Mouse (Mus musculus) C3H10T1/2 (cell line): ENCODE results near the gene Hmgb2. TPM values are rescaled to one million over a fixed set of nuclear protein-coding genes. Genes with fewer than 3 reads are reported as not detected.

Source experiments
- polyA plus RNA-seq, 2 experiments: library from polyadenylated mRNA; unstranded; fragments of >200 nt; fragmentation: generic; extraction: Trizol; gene quantifications; one replicate each; pipeline ENCODE4 v1.2.1; 2012; ENCODE audit warnings: missing spikeins in 2 of 2

Hmgb2 gene
- 10 to 100 TPM; 10.6 to 53.4 TPM for polyA plus RNA-seq

GRCm38 (mm10) chr8:57511316-57512118 lies at the start of gene Hmgb2:
Gene Hmgb2 (plus strand): TSS chr8:57511907.

DNA sequence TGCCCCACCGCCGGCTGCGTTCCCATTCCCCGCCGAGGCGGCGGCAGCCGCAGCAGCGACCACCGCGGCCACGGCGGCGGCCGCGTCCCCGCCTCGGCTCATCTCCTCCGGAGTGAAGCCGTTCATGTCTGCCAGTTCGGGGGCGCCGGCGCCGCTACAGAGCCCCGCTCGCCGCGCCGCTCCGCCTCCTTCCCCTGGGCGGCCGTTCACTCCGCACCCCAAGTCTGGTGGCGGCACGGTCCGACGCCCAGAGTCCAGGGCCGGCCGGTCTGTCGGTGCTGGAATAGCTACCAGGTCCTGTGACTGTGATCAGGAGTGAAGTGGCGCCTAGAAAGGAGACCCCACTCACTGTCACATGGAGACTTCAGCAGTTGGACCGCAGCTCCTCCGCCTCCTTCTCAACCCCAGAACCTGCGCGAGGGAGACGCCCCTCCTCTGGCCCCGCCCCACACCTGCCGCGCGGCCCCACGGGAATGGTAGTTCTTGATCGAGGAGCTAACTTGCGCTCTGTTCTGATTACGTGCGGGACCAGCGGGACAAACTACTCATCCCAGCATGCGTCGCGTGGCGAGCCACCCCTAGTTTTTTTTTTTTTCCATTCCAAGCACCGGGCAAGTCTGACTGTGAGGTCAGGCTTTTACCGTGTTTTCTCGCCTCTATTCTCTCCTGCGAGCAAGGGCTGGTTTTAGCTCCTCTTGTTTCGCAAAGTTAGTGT lies 24.1 kb upstream of the Hmgb2 start, which contains the start of gene Sap30:
Gene Sap30 (minus strand): TSS at position 420 of the 715 bp plus-strand sequence.

Other genes starting within 250 kb of the Hmgb2 start
- gene Hand2, start 190.9 kb upstream of the Hmgb2 start, polyA plus RNA-seq = not detected
- gene Scrg1, start 56.0 kb upstream of the Hmgb2 start, polyA plus RNA-seq = under 1 TPM in 1 of 2 experiments, not detected in 1; 0.81 TPM
- gene Sap30, start 24.0 kb upstream of the Hmgb2 start, polyA plus RNA-seq = 1 to 10 TPM; 1.4 to 7.8 TPM
- 1 to 10 TPM in 1 of 2 experiments, under 1 TPM in 1; 0.40 to 1.4 TPM for gene Galnt7, start 141.1 kb downstream of the Hmgb2 start, polyA plus RNA-seq